Mouse (Mus musculus): ENCODE measurements around the gene Il1rl2.

Il1rl2 gene

DNA sequence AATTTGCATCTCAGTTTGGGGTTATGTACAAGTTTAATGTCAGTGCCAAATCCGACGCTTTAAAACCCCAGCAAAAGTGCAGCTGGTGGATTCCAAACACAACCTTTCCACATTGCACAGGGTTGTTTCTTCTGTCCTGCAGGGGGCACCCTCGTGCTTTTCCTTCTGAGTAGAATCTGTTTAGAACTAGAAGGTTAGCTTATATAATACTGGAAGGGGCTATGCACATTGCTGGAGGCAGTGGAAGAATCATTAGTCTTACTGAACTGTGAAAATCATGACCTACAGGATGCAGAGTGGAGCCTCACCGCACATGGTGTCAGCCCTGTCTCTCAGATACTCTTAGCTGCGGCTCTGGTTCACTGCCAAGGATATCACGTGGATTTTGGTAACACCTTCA lies 55.7 kb downstream of the Il1rl2 start:
- DNase-seq (ENCODE audit: low read depth), result peak; percentile 83

DNA sequence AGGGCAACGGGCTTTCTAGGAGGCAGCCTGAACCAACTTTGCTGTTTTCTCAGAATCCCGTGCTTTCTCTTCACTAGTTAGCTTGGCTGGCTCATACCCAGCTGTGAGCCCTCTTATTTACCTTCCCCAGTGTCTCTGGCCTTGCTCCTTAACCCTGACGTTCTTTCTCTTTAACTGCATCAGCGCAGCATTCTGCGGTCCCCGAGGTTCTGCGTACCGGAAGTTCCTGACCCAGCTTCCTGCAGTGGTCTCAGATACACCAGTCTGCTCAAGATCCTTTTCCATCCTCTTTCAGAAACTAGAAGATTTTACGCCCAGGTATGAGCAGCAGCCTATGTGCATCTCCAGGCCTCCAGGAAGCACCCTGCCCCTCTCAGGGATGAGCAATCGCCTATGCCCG lies 56.6 kb downstream of the Il1rl2 start:
- DNase-seq (ENCODE audit: low read depth), result no peak

DNA sequence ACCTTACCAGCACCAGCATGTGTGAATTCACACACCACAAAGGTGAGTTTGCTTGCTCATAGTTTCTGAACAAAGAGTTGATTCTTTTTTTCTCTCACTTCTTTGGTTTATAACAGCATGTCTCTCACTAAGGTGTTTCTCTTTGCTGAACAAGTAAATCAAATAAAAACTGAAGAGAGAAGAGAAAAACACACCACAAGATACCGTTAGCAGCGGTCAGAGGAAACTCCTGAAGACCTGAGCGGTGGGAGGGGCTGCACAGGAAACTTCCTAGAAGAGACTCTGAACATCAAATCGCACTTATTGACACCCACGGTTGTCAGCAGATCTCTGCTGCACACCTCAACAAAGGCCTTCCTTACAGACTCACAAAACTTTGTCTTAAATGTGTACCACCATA lies 58.4 kb downstream of the Il1rl2 start:
- DNase-seq (ENCODE audit: low read depth), result no peak

DNA sequence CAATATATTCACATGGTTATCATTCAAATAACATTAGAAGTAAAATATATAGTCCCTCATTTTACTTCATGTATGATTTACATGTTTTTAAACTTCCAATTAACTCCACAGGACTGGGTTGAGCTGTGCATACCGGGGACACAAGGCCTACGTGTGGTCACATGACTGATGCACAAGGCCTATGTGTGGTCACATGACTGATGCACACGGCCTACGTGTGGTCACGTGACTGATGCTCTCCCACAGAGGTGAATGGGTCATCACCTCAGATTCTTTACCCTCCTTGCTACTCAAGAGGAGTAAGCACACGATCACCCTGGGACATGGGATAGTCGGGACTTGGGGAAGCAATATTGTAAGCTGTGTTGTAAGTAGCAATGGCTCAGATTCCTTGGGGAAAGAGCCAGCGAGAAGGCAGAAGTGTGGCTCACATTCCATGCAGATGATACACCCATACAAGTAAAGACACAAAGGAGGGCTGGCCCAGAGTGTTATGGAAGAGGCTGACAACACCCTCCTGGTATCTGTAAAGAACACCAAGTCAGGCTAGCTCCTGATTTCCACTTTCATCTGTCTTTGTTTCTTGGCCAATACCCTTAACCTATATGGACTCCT lies 60.6 kb downstream of the Il1rl2 start:
- DNase-seq (ENCODE audit: low read depth), result no peak

DNA sequence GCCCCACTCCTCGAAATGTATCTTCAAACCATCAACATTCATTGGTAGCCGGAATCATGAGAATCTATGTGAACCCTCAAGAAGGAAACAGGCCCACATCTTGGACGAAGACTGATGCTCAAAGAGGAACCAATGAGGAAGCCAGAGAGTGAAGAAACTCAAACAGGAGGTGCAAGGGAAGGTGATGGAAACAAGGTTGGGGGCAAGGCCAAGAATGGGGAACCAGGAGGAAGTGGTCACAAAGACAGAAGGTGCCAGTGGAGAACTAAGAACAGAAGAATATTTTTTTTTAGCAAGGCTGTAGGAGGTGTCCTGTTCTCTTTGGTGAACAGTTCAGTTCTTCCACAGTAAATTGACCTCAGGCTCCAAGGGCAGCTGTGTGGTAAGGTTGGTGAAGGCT lies 67.0 kb downstream of the Il1rl2 start:
- no peak for DNase-seq (ENCODE audit: low read depth)

DNA sequence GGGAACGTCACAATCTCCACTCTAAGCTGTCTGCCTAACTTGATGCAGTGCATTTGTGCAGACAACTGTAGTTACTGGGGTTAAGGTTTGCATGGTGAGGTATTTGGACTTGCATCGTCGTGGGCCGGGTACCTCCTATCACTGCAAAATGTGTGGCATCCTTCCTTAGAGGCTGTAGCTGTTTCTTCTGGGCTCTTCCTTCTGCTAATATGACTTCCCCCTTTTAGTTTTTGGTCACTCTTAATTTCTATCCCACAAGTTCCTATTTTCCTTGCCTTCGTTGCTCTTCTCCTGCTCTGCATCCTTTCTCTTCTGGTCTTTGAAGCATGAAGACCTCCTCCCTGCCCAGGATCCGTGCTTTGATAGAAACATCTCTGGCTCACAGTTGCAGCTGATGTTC lies 68.1 kb downstream of the Il1rl2 start:
- DNase-seq (ENCODE audit: low read depth), result no peak

DNA sequence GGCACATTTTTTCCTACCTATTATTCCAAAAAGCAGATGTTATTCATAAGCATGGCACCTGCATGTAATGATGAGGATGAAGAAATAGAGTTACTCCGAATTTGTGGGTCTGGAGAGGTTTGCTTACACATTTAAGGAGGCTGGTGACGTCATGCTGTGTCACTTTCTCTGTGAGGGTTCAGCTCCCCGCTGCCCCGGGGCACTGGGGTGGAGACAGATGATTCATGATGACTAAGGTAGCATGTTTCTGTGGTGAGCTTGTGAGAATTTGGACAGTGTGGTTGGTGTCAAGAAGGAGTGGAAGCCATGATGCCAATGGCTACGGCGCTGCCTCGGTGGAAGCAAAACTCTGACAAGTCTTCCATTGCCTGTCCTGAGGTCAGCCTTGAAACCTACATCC lies 68.8 kb downstream of the Il1rl2 start:
- DNase-seq (ENCODE audit: low read depth), result peak; percentile 33

DNA sequence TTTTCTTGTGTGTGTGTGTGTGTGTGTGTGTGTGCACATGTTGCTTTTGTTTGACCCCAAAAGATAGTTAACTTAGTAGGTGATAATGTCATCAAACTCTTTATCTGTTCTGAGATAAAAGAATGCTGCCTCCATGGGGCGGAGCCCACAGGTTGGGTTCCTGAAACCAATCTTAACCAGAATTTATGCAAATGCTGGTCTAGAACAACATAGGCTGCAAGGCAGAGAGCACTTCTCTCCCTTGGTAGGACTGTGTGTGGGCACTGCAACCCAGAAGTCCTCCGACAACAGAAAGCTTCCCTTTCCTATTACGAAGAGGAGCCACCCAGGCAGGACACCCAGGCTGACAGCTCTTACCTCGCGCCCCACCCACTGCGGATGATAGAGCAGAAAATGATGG lies 75.2 kb downstream of the Il1rl2 start:
- DNase-seq (ENCODE audit: low read depth), result no peak

DNA sequence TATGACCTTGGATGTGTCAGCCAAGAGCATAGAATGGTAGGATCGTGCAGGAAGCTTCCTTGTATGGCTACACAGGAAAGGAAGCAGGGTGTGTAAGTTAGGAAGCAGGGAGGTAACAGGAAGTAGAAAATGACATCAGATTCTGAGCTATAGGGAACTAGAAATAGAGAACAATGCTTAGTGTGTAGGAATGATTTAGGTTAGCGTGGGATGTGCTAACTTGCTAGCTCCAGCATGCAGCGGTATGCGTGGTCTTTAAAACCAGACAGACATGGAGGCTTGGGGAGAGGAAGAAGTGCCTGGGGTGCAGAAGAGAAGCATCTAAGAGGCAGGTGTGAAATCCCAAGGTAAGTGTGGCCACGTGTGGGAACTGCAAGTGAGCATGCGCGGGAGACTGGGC lies 80.3 kb downstream of the Il1rl2 start:
- no peak for DNase-seq (ENCODE audit: low read depth)

DNA sequence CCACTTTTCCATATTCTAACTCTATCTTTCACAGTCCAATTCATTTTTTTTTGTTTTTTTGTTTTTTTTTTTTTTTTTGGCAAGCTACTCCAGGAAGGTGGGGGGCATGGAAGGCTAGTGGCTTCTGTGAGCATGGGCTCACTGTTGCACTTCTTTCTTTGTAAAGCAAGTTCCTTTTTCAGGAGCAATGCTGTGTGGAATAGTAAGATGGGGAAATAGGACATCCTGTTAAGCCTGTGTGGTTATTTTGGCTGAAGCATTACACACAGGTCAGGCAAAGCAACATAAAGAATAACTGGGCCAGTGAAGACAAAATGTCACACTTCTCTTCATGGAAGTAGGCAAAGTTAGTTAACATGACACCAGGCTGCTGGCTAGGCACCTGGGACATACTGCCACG lies 85.5 kb downstream of the Il1rl2 start:
- DNase-seq (ENCODE audit: low read depth), result no peak

DNA sequence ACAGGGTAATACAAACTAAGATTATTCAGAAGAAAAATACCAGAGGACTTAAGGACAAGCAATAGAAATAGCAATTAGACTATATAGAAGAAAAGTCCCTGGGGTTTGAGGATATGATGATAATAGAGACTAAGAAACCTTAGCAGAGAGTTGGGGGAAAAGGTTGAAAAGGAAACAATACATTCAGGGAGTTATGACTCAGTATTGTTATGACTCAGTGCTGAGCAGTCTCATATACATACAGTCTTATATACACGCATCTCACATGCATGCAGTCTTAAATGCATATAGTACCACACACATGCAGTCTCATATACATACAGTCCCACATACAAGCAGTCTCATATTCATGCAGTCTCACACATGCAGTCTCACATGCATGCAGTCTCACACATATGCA lies 88.6 kb downstream of the Il1rl2 start:
- DNase-seq (ENCODE audit: low read depth), result no peak

DNA sequence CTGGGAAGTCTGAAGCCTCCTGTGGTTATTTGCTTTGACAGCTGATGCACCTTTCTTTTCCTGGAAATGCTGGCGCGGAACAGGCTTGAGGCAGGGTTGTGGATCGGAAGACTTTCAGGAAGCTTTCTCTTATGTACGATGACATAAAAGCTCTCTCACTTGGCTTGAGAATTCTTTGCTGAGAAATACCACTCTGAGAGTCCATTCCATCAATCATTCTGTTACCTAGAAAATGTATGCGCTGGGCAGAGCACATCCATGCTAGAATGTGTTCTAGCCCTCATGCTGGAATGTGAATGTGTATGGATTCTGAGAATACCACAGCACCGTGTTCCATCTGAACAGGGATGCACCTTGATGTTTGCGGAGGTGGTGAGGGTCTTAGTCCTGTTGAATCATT lies 89.9 kb downstream of the Il1rl2 start:
- DNase-seq (ENCODE audit: low read depth), result no peak

DNA sequence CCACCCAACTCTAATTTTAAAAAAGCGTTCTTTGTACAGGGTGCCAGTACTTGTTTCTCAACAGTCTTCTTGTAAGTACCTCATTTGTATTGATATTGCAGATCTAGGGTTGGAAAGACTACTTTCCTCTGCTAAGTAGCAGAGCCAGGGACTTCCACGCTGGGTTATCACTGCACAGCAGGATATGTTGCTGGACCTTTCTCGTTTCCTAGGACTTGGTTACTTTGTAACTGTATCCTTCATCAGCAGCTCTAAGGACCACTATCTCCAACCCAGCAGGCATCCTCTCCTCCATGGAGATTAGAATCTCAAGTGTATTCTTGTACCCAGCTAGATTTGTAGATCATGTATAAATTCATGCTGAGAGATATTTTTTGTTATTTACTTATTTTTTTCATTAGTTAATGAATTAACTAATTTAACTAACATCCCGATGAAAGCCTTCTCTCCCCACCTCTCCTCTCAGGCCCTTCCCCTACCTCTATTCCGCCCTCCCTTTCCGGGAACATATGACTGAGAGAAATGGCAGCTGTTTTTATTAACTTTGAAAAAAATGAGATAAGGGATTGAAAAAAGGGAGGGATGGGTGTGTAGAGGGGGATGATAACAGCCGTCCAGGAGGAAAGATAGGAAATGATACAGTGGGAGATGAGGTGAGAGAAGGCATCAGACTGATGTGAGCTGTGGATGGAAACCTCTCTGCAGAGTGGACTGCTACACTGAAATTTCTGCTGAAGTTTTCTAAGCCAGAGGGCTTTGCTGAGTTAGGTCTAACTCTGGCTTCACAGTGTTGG lies 90.7 kb downstream of the Il1rl2 start:
- DNase-seq (ENCODE audit: low read depth), result no peak

DNA sequence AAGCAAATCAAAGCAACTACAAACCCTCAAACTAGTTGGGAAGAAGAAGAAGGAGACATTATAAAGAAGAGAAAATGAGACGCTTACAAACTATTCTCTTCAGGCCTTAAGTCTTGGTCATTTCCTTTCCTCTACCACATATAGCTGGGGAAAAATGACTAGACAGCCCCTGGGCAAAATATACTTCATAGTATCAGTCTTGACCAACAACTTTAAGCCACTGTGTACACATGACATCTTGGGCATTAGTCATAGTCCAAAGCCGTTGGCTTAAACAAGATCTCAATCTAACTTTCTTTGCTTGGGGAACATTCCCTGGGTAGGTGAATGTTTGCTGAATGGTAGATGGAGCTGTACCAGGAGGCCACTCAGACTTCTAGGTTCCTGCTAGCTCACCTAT lies 92.6 kb downstream of the Il1rl2 start:
- DNase-seq (ENCODE audit: low read depth), result no peak
